Mouse (Mus musculus) gastrocnemius, postnatal 4 days (tissue): Measurements from ENCODE around the gene Nmnat2. TPM values are rescaled to one million over a fixed set of nuclear protein-coding genes. Genes with fewer than 3 reads are reported as not detected.

Source experiments
- DNase-seq, 2 experiments: peaks; one replicate each; pipeline ENCODE4 v3.0.0; 2021 to 2022; ENCODE audit warnings: low spot score in 2 of 2, mixed read lengths in 2 of 2
- long read RNA-seq, 2 experiments: library from polyadenylated mRNA; stranded (forward); transcript quantifications; one replicate each; pipeline ENCODE4 v2.0.0; 2021
- total RNA-seq, 2 experiments: library from RNA; stranded (reverse); gene quantifications; 2 replicates each; pipeline ENCODE4 v1.2.3; 2021

Nmnat2 gene
- 1 to 10 TPM; 2.0 to 3.4 TPM for total RNA-seq
- long read RNA-seq, experiment 1, partial matches to known transcripts: 0 of 1 reads
- long read RNA-seq, experiment 1, other reads (novel, unspliced or antisense): 1 of 1 reads
- long read RNA-seq, experiment 2, partial matches to known transcripts: 0 of 1 reads
- long read RNA-seq, experiment 2, other reads (novel, unspliced or antisense): 1 of 1 reads

- DNase-seq: peak in 1 of 2 experiments; percentile 21
Measured at GRCm38 (mm10) chr1:152954821-152955523, at the start of gene Nmnat2. Nmnat2 (plus strand) TSS chr1:152954993.

DNA sequence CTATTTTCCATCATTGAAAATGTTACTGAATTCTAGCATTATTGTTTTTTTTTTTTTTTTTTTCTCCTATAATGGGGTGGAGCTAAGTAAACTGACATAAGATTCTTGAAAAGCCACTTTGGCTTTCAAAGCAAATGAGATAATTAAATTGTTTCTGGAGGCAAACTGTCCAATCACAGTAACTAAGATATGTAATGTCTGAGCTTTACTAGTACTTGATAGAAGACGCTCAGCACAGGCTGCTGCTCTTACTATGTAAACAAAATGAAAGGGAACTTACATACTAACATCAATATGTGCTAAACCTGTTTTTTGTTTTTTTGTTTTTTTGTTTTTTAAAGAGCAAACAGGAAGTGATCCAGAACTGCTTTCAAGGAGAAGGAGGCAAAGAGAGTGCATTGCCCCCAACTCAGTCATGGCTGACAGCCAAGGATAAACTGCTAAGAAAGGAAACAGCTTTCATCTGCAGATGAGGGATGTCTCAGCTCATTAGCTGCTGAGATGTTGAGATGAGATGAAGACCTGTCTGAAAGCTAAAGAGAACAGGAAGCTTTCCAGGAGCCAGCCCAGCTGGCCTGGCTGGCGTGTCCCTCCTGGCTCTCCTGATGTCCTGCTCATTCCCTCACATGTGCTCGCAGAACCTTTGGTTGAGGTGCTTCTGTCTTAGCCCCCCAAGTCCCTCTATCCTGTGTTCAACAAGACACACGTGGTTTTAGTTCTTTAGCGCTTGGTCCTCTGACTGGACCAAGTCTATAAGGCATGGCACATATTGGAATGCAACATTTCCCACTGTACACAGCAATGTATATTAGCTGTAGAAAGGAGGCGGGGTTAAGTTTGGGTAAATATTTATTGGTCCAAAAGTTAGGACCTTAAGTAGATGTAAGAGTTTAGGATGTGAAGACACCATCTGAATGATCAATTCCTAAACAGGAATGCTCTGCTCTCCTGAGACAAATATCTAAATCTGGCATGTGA is 41.0 kb upstream of the Nmnat2 start:
- no peak for DNase-seq

- DNase-seq: no peak
Measured at GRCm38 (mm10) chr1:152915766-152916165, 39.0 kb upstream of the Nmnat2 start.

- DNase-seq: no peak
Measured at GRCm38 (mm10) chr1:152916936-152917335, 37.9 kb upstream of the Nmnat2 start.

DNA sequence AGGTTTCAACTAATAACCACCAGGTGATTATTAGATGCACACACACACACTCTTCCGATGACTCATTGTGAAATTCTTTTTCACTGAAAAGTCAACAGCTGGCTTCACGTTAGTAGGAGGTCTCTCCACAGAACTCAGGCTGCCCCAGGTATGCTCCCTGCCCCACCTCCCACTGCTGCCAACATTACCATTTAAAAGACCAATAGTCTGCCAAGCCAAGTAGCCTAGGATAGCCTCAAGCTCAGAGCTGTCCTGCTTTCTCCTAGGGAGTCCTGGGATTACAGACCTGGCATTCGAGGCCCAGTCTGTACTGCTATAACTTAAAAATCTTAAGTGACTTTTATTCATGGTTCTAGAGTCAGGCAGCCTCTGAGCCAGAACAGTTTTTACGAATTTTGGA is 37.2 kb upstream of the Nmnat2 start:
- DNase-seq: no peak

- DNase-seq: no peak
Measured at GRCm38 (mm10) chr1:152921786-152922185, 33.0 kb upstream of the Nmnat2 start.

DNA sequence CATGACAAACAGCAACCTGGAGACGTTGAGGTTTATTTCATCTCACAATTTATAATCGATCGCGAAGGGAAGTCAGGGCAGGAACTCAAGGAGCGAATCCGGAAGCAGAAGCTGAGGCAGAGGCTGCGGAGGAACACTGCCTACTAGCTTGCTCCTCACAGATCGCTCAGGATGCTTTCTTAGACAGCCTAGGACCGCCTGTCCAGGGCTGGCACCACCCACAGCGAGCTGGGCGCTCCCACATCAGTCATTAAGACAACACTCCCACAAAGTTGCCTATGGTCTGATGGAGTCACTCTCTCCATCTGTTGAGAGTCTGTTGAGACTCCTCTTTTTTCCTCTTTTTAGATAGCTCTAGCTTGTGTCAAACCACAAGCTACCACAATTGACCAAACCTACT is 20.8 kb upstream of the Nmnat2 start:
- no peak for DNase-seq

DNA sequence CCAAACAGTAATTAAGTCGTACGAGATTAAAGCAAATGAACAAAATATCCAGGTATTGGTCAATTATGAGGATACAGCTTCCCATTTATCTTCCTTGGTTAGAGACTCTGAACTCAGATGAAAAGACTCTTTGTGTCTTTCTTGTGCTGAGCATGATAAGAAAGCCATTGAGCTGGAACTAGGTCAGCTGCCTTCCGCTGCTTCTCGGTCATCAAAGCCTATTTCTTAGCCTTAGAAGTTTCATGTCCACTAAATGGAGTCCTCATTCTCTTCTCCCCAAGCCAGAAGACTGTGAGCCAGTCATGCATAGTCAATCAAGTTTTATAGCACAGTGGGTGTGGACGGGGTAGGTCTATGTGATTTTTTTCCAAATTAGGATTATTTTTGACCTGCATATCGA is 19.3 kb upstream of the Nmnat2 start:
- no peak for DNase-seq

- no peak for DNase-seq
Measured at GRCm38 (mm10) chr1:152936365-152936764, 18.4 kb upstream of the Nmnat2 start.

DNA sequence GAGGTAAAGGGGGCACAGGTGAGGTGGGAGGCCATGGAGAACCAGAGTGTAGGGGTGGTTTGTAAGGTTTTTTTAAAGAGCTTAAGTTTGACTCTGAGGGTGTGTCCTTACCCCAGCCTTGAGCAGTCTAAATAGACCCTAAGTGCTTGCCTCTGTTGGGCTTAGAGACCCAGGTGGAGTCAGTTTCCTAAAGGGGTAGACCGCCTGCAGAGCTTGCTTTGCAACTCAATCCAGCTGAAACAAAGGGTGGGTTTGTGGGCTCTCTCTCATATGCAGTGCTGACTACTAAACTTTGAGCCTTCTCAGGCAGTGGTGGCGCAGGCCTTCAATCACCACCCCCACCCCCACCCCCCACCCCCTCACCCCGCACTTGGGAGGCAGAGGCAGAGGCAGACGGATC is 11.8 kb upstream of the Nmnat2 start:
- DNase-seq: no peak

DNA sequence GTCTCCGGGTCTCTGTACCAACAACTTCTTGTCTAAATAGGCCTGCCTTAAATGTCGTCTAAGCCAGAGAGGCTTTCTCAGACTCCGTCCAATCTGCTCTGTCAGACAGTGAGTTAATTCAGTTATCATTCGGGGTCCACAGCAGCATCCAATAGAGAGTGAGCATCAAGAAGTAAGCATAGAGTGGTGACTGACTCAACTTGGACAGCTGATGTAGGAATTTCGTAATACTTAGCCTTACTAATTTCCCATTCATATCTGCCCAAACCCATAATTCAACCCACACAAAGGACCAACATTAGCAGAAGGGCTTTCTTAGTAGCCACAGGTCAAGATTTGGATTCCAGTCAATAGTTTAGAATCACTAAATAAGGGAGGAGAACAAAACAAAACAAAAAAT is 626 bp upstream of the Nmnat2 start:
- no peak for DNase-seq

DNA sequence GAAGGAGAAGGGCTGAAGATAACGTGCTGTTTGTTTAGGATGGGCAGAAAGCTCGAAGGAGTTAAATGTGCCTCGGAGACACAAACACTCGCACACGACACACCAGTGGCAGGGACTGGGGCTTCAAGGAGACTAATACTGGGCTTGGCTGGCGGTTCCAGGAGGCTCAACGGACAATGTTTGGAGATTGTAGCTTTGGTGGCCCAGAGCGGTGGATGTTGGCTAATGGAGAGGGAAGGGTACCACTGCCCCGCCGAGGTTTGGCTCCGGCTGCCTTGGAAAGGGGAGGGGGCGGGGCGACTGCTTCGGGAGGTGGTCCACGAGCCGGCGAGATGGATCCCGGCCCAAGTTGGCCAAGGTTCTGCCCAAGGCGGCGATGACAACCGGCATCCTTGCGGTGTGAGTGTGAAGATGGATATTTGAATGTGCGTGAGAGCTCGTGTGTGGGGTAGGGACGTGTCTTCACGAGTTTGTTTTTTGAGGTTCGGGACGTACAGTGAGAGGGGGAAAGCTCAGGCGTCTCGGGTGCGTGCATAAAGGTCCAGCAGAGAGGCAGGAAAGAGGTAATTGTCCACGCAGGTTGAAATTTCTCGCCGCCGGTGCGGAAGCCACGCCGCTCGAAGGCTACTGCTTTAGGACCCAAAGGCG is 895 bp downstream of the Nmnat2 start:
- no peak for DNase-seq

DNA sequence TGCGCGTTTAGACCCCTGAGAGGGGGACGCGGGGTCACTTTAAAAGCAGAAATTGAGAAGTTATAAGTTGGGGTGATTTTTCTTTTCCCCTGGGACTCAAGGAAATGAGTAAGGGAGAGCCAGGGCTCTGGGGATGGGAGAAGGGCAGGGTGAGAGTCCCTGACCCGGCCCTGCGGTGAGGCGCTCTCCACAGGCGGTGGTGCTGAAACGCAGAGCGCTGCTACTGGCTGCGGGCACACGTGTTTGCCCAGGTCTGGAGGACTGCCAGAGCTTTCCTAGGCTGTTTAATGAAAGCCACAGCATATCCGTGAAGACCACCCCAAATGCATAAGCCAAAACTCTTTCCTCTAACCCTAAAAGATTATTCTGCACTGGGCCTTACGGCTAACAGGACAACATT is 1.4 kb downstream of the Nmnat2 start:
- peak; percentile 34 to 70 for DNase-seq

DNA sequence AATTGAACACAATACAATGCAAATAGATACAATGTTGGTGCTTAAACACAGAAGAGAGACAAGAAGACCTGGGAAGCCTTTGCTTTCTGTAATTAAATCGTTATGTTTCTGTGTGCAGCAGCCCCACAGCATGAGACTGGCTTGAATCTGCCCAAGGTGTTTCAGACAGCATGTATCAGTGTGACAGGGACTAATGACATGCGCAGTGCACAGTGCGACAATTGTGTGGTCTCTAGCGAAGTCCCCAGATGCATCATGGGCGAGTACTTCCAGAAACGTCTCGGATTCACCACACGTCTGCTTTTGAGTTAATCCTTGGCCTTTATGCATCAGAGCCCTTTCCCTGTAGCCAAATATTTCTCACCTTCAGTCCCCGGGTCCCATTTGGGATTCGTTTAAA is 9.6 kb downstream of the Nmnat2 start:
- DNase-seq: no peak

- DNase-seq: no peak
Measured at GRCm38 (mm10) chr1:152966222-152966621, 11.4 kb downstream of the Nmnat2 start.

- DNase-seq: no peak
Measured at GRCm38 (mm10) chr1:152966686-152967085, 11.9 kb downstream of the Nmnat2 start.

DNA sequence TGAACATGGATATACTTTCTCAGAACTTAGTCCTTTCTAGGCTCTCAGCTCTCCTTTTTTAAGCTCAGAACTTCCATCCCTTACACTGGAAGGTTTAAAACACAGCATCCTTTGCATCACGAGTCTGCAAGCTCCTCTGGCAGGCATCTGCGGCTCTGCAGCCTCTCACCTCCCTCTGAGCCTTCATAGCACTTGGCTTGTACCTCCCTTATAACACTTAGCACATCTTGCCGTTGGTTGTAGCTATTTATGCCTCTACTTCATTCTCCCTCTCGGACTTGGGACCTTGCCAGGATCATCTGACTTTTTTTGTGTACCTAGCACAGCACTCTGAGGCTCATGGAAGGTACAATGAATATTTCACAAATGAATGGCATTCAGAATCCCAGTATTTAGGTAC is 14.3 kb downstream of the Nmnat2 start:
- DNase-seq: no peak

GRCm38 (mm10) chr1:152972957-152973356 is 18.2 kb downstream of the Nmnat2 start:
- no peak for DNase-seq

- DNase-seq: no peak
Measured at GRCm38 (mm10) chr1:152973421-152973820, 18.6 kb downstream of the Nmnat2 start.

DNA sequence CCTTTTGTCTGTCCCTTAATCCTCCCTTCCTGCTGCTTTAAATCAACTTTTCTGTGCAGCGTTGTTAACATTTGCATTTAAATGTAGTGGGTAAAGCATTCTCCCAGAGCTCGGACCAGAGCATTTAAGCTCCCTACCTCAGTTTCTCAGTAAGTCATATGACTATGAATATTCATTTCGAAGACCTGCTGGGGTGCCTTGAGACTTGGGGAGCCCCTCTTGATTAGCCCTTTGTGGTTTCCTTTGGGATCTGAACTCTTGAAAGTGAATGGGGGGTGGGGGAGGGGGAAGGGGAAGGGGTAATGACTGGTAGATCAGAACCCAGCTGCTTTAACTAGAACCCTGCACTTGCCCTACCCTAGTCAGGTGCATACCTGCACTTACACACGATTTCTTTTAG is 19.1 kb downstream of the Nmnat2 start:
- no peak for DNase-seq

DNA sequence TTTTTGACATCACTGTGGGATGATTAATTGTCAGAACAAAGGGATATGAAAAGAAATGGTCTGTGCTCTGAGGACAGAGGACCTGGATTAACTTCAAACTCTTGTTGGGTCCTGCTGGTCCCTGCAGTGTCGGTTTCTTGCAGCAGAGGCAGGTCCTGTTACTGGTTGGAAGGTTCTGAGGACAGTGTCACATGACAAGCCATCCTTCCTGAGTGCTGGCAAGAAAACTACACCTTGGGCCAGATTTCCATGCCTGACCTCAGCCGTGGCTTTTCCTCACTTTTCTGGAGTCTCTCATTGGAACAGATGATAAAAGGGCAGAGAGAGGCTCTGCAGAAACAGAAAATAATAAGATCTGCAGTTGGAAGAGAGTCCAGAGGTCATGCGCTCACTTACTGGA is 20.4 kb downstream of the Nmnat2 start:
- peak in 1 of 2 experiments; percentile 10 for DNase-seq
